Mouse (Mus musculus) lung, postnatal 0 days (tissue): ENCODE data around the gene Gm49630.
"Not testable (repeated sequence)": the region's sequence is repeated elsewhere in the genome, so short reads cannot be mapped to it uniquely, and the experiment has no call there.

Experiments
- CTCF ChIP-seq: IDR thresholded peaks from 2 replicates; pipeline ENCODE4 v1.5.1; 2016; ENCODE audit warnings: antibody characterized with exemption, mild to moderate bottlenecking
- EP300 ChIP-seq: IDR thresholded peaks from 2 replicates; pipeline ENCODE4 v1.6.1; 2016; ENCODE audit warnings: antibody characterized with exemption, mild to moderate bottlenecking, control low read depth

- not testable (repeated sequence) for TF ChIP-seq CTCF, EP300
Measured at GRCm38 (mm10) chr17:7366265-7366664, 5.5 kb downstream of the Gm49630 start.
